Mouse (Mus musculus): ENCODE data around the gene Ubr3. TPM values are rescaled to one million over a fixed set of nuclear protein-coding genes. Genes with fewer than 3 reads are reported as not detected.
A peak's percentile ranks its signal among the peaks of the same experiment; 100 is the strongest.

Gene Ubr3
- total and polyA plus RNA-seq, 3 experiments: 12.7 to 78.9 (median 40.5) TPM

- ATAC-seq (ENCODE audit: extremely low read depth, insufficient number of reproducible peaks, low FRiP score, poor library complexity, severe bottlenecking) (no peak), DNase-seq (ENCODE audit: low spot score) (no peak)
- H3K4me3 ChIP-seq (ENCODE audit: low read depth, low read length): no peak overlapping the region
- peaks cover 47% of the 10 kb centered on the region for H3K4me1 ChIP-seq (ENCODE audit: insufficient read depth, low read depth, low read length)
- no peak for TF ChIP-seq POLR2AphosphoS5 (IDR thresholded peaks at IDR 0.05; ENCODE audit: insufficient replicate concordance, low read depth, low read length)
- no peak for TF ChIP-seq GATA1 (IDR thresholded peaks at IDR 0.05; ENCODE audit: borderline replicate concordance, low read length)
- no peak for TF ChIP-seq GATA2 (IDR thresholded peaks at IDR 0.05; ENCODE audit: borderline replicate concordance, low read depth, low read length)
- no peak for TF ChIP-seq TAL1 (conservative IDR thresholded peaks at IDR 0.05; ENCODE audit: low read depth, low read length)
- no peak for TF ChIP-seq CTCF (IDR thresholded peaks at IDR 0.05; ENCODE audit: low read depth, low read length)
- no peaks in the 10 kb centered on the region for H3K27me3 ChIP-seq (ENCODE audit: insufficient read depth, low read length)
- H3K36me3 ChIP-seq (replicated peaks): no peaks in the 10 kb centered on the region
- H3K9me3 ChIP-seq (replicated peaks): no peaks in the 10 kb centered on the region
Measured at GRCm38 (mm10) chr2:69888957-69889356, 8.1 kb upstream of the Ubr3 start.

- no peak for DNase-seq (ENCODE audit: low spot score)
- no peaks in the 10 kb centered on the region for H3K36me3 ChIP-seq (replicated peaks)
- H3K4me3 ChIP-seq (ENCODE audit: low read depth, low read length): no peak overlapping the region; the same call in 1 of the 2 replicates
- TF ChIP-seq TAL1 (conservative IDR thresholded peaks at IDR 0.05; ENCODE audit: low read depth, low read length) (no peak), CTCF (IDR thresholded peaks at IDR 0.05; ENCODE audit: low read depth, low read length) (no peak), GATA1 (IDR thresholded peaks at IDR 0.05; ENCODE audit: borderline replicate concordance, low read length) (no peak), GATA2 (IDR thresholded peaks at IDR 0.05; ENCODE audit: borderline replicate concordance, low read depth, low read length) (no peak)
- ATAC-seq (ENCODE audit: extremely low read depth, insufficient number of reproducible peaks, low FRiP score, poor library complexity, severe bottlenecking): peak; percentile 49
- peaks cover 38% of the 10 kb centered on the region for H3K4me1 ChIP-seq (ENCODE audit: insufficient read depth, low read depth, low read length)
- no peaks in the 10 kb centered on the region for H3K9me3 ChIP-seq (replicated peaks)
- no peaks in the 10 kb centered on the region for H3K27me3 ChIP-seq (ENCODE audit: insufficient read depth, low read length)
Measured at GRCm38 (mm10) chr2:69890843-69891242, 6.2 kb upstream of the Ubr3 start.

GRCm38 (mm10) chr2:69893145-69893544, 3.9 kb upstream of the Ubr3 start:
- no peaks in the 10 kb centered on the region for H3K27me3 ChIP-seq (ENCODE audit: insufficient read depth, low read length)
- TF ChIP-seq TAL1 (conservative IDR thresholded peaks at IDR 0.05; ENCODE audit: low read depth, low read length): no peak
- no peak for TF ChIP-seq CTCF (IDR thresholded peaks at IDR 0.05; ENCODE audit: low read depth, low read length)
- TF ChIP-seq GATA1 (IDR thresholded peaks at IDR 0.05; ENCODE audit: borderline replicate concordance, low read length): no peak
- TF ChIP-seq GATA2 (IDR thresholded peaks at IDR 0.05; ENCODE audit: borderline replicate concordance, low read depth, low read length): no peak
- no peak for TF ChIP-seq POLR2AphosphoS5 (IDR thresholded peaks at IDR 0.05; ENCODE audit: insufficient replicate concordance, low read depth, low read length)

GRCm38 (mm10) chr2:69893891-69894290, 3.2 kb upstream of the Ubr3 start:
- DNase-seq (ENCODE audit: low spot score) (no peak), ATAC-seq (ENCODE audit: extremely low read depth, insufficient number of reproducible peaks, low FRiP score, poor library complexity, severe bottlenecking) (no peak)
- Histone ChIP-seq H3K4me3 (ENCODE audit: low read depth, low read length) (no peak overlapping the region), H3K4me1 (ENCODE audit: insufficient read depth, low read depth, low read length) (peaks cover 46% of the 10 kb centered on the region), H3K36me3 (replicated peaks) (peaks cover 3% of the 10 kb centered on the region), H3K27me3 (ENCODE audit: insufficient read depth, low read length) (no peaks in the 10 kb centered on the region), H3K9me3 (replicated peaks) (no peaks in the 10 kb centered on the region)
- TF ChIP-seq CTCF (IDR thresholded peaks at IDR 0.05; ENCODE audit: low read depth, low read length) (no peak), POLR2AphosphoS5 (IDR thresholded peaks at IDR 0.05; ENCODE audit: insufficient replicate concordance, low read depth, low read length) (no peak), TAL1 (conservative IDR thresholded peaks at IDR 0.05; ENCODE audit: low read depth, low read length) (no peak), GATA2 (IDR thresholded peaks at IDR 0.05; ENCODE audit: borderline replicate concordance, low read depth, low read length) (no peak), GATA1 (IDR thresholded peaks at IDR 0.05; ENCODE audit: borderline replicate concordance, low read length) (no peak)

More at GRCm38 (mm10) chr2:69893145-69893544, 3.9 kb upstream of the Ubr3 start:
- H3K9me3 ChIP-seq (replicated peaks): no peaks in the 10 kb centered on the region
- H3K4me1 ChIP-seq (ENCODE audit: insufficient read depth, low read depth, low read length): peaks cover 40% of the 10 kb centered on the region
- no peaks in the 10 kb centered on the region for H3K36me3 ChIP-seq (replicated peaks)
- H3K4me3 ChIP-seq (ENCODE audit: low read depth, low read length): no peak overlapping the region
- no peak for ATAC-seq (ENCODE audit: extremely low read depth, insufficient number of reproducible peaks, low FRiP score, poor library complexity, severe bottlenecking)
- no peak for DNase-seq (ENCODE audit: low spot score)

GRCm38 (mm10) chr2:69895502-69896223, 1.4 kb upstream of the Ubr3 start:
- TF ChIP-seq POLR2AphosphoS5 (IDR thresholded peaks at IDR 0.05; ENCODE audit: insufficient replicate concordance, low read depth, low read length) (no peak), CTCF (IDR thresholded peaks at IDR 0.05; ENCODE audit: low read depth, low read length) (peak; percentile 44; the same call in 1 of the 2 replicates)
- no peak overlapping the region; the same call in 1 of the 2 replicates for H3K4me3 ChIP-seq (ENCODE audit: low read depth, low read length)
- ATAC-seq (ENCODE audit: extremely low read depth, insufficient number of reproducible peaks, low FRiP score, poor library complexity, severe bottlenecking) (no peak), DNase-seq (ENCODE audit: low spot score) (no peak)
- peaks cover 49% of the 10 kb centered on the region for H3K4me1 ChIP-seq (ENCODE audit: insufficient read depth, low read depth, low read length)
- no peaks in the 10 kb centered on the region for H3K27me3 ChIP-seq (ENCODE audit: insufficient read depth, low read length)
- H3K36me3 ChIP-seq (replicated peaks): peaks cover 10% of the 10 kb centered on the region
- H3K9me3 ChIP-seq (replicated peaks): no peaks in the 10 kb centered on the region

GRCm38 (mm10) chr2:69896224-69896581, 843 bp upstream of the Ubr3 start:
- H3K4me3 ChIP-seq (ENCODE audit: low read depth, low read length): no peak overlapping the region; the same call in 1 of the 2 replicates
- ATAC-seq (ENCODE audit: extremely low read depth, insufficient number of reproducible peaks, low FRiP score, poor library complexity, severe bottlenecking): no peak
- H3K9me3 ChIP-seq (replicated peaks): no peaks in the 10 kb centered on the region
- H3K27me3 ChIP-seq (ENCODE audit: insufficient read depth, low read length): no peaks in the 10 kb centered on the region
- H3K36me3 ChIP-seq (replicated peaks): peaks cover 14% of the 10 kb centered on the region
- no peak for DNase-seq (ENCODE audit: low spot score)
- H3K4me1 ChIP-seq (ENCODE audit: insufficient read depth, low read depth, low read length): peaks cover 43% of the 10 kb centered on the region
- TF ChIP-seq POLR2AphosphoS5 (IDR thresholded peaks at IDR 0.05; ENCODE audit: insufficient replicate concordance, low read depth, low read length) (no peak), GATA2 (IDR thresholded peaks at IDR 0.05; ENCODE audit: borderline replicate concordance, low read depth, low read length) (no peak), GATA1 (IDR thresholded peaks at IDR 0.05; ENCODE audit: borderline replicate concordance, low read length) (no peak), CTCF (IDR thresholded peaks at IDR 0.05; ENCODE audit: low read depth, low read length) (no peak), TAL1 (conservative IDR thresholded peaks at IDR 0.05; ENCODE audit: low read depth, low read length) (no peak)
